Mouse (Mus musculus) ES-CJ7 (cell line): ENCODE data around the gene Ptpn11.
A peak's percentile ranks its signal among the peaks of the same experiment; 100 is the strongest.

Experiments used
- DNase-seq: peaks from one replicate; pipeline ENCODE4 v3.0.0; 2011; ENCODE audit warnings: low read depth, low spot score

Gene Ptpn11

GRCm38 (mm10) chr5:121126051-121126450, 65.1 kb downstream of the Ptpn11 start:
- peak; percentile 30 for DNase-seq

GRCm38 (mm10) chr5:121125563-121125962, 65.6 kb downstream of the Ptpn11 start:
- DNase-seq = no peak

- peak; percentile 38 for DNase-seq
These were observed 66.7 kb downstream of the Ptpn11 start for GRCm38 (mm10) chr5:121124208-121125185.

DNA sequence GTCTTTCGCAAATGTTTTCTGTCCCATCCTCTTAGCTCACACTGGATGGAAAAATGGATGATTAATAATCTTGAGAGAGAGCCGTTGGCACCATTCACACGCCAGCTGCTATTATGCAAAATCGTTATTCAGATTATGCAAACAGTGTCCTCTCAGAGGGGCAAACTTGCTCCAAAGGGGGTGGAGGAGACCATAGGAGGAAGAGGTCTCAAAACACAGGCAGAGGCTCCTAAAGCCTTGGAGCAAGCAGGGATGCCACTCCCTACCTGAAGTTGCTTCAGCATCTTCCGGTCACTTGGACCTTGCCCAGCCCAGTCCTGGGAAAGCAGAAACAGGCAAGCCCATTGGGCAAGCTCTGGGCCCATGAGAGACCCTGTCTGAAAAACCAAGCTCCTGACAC, 67.8 kb downstream of the Ptpn11 start:
- DNase-seq = no peak

DNA sequence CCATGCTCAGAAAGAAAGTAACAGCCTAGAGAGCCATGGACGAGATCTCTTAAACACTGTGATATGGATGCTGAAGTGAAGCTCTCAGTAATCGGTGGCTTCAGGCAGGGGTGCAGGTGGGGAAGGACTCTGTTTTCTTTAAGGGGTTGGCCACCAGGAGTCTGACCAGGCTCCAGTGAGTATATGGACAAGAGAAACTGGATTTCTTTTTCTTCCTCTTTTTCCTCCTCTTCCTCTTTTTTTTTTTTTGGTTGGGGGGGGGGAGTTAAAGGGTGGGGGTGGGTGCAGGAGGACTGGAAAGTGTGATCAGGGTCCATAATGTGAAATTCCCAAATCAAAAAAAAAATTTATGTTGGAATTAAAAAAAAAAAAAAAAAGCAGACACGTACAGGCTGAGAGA, 68.6 kb downstream of the Ptpn11 start:
- DNase-seq = no peak

GRCm38 (mm10) chr5:121122036-121122435, 69.2 kb downstream of the Ptpn11 start:
- DNase-seq = no peak

- DNase-seq = no peak
These were observed 71.7 kb downstream of the Ptpn11 start for GRCm38 (mm10) chr5:121119331-121120034.

DNA sequence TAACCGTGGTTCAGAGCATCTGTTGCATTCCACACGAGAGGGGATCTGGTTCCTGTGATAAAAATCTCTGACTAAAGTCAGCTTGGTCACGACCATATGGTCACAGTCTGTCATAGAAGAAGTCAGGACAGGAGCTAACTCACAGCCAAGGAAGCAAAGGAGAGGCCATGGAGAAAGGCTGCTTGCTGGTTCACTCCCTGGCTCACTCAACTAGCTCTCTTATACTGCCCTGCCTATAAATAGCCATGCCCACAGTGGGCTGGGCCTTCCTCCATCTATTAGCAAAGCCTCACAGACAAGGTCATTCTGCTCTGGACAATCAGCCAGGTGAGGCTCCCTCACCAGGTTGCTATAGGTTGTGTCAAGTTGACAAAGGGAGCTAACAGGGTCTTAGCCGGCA, 72.9 kb downstream of the Ptpn11 start:
- no peak for DNase-seq

GRCm38 (mm10) chr5:121116941-121117340, 74.3 kb downstream of the Ptpn11 start:
- DNase-seq = no peak

- DNase-seq = no peak
These were observed 75.6 kb downstream of the Ptpn11 start for GRCm38 (mm10) chr5:121115391-121116157.

DNA sequence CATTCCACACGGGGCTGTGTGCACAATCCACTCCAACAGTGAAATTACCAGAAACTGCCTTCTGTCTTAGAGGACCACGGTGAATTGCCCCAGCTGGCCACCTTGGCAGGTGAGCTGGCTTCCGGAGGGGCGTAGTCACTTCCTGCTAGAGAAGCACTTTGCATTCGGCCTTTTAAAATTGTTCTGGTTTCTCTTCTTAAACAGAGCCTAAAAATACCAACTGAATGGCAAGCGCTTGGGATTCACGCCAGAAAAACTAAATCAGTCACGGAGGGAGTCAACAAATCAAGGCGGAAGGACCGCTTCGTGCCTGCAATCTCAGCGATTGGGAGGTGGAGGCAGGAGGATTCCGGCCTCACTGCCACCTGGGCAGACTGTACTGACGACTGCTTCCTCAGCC, 77.0 kb downstream of the Ptpn11 start:
- DNase-seq = no peak

- peak; percentile 54 for DNase-seq
These were observed 78.8 kb downstream of the Ptpn11 start for GRCm38 (mm10) chr5:121112390-121112789.

DNA sequence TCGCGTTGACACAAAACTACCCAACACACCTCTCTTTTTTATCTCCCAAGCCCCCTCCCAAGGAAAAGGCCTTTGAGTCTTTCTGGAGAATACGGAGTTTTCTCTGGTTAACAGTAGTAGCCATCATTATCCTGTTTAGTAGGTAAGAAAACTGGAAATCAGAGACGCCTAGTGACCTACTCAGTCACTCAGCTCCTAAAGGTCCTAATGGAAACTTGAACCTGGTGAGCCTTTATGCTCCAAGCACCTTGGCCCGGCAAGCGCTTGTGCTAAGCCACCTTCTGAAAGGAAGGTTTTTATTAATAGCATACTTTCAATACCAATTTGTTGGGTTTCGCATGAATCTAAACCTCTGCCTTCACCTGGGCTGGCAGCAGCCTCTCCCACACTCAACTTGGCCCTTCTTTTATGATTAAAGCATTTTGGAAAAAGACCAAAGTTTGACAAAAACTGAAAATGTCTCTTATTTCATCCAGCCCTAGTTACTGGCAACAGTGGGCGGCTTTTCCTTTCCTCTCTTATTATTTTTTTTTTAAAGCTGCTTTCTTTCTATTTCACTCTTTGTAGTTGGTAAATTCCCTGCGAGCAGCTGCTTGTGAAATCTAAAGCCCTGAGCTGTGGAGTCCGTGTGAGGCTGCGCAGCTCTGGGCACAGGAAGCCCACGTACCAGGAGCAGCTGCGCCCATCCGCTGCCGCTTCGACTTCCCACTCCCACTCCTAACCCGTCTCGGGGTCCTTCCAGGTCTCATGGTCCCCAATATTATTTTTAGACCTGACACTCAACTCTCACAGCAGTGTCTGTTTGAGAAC, 79.9 kb downstream of the Ptpn11 start:
- no peak for DNase-seq

DNA sequence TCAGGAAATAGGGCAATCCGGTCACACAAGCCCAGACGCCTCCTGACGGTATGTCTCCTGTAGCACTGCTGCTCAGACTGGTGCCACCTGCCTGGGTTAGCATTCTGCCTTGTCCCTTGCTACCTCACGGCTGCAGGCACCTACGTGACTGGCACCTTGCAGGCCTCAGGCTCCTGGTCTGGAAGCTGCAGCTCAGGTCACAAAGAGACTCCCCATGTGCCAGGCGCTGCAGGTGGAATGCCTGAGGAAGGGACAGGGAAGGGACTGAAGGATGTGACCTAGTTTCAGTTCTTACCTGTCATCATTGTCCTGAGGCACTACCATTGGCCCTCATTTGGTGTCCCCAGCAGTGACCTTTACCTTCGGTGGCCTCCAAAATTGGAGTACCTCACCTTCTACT, 82.0 kb downstream of the Ptpn11 start:
- no peak for DNase-seq

- DNase-seq = no peak
These were observed 84.3 kb downstream of the Ptpn11 start for GRCm38 (mm10) chr5:121106913-121107312.

DNA sequence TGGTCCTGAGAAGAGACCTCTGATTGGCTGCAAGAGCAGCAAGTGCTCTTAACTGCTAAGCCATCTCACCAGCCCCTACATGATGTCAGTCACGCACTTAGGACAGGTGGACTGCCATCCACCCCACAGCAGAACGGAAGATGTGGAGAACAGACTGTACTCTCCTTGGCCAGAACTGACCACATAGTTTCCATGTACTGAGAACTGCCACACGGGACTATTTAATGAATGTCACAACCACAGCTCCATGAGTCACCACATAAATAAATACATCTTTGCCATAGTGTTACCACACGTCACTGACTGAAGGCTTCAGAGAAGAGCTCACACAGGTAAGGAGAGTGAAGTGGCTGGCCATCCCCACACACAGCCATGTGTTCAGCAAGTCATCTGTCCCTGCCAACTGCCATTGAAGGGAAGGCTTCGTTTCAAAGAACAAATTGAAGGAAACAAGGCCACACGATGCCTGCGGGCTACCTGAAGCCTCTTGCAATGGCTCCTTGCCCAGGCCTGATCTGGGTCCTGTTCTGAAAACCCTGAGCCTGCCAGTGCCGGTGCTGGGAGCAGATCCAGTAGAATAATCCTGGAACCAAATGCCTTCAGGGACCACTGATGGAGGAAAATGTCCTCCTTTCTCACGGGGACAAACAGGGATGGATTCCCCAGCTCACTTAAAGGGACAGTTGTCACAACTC, 90.2 kb downstream of the Ptpn11 start:
- no peak for DNase-seq

DNA sequence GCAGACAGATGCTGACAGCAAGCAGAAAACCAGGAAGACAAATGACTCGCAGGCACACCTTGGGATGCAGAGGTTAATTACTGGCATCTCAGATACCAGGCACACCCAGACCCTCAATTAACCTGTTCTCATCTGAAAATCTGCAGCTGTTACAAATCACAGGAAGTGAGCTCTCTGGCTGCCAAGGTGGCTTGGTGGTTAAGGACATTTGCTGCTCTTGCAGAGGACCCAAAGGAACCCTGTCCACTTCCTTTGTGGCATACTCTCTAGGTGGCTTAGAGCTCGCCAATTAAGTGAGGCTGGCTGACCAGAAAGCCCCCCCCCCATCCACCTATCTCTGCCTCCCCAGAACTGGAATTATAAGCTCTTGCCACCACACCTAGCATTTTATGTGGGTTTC, 91.1 kb downstream of the Ptpn11 start:
- DNase-seq = no peak

DNA sequence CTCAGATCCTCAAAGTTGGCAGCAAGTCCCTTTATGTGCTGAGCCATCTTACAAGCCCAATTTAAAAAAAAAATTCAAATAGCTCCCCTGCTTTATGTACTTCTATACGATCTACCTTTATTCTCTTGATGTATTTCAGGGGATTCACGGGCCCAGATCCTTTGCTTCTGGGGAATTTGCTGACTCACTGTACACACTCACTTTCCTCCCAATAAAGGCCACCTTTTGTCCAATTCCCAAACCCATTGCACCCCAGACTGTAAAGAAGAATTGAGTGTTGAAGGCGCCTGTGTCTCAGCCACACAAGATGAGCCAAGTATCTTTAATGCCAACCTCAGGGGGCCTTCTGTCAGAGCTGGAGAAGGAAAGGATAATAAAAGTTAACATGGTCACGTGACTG, 93.2 kb downstream of the Ptpn11 start:
- DNase-seq = no peak

- no peak for DNase-seq
These were observed 94.5 kb downstream of the Ptpn11 start for GRCm38 (mm10) chr5:121096744-121097143.

- DNase-seq = no peak
These were observed 97.9 kb downstream of the Ptpn11 start for GRCm38 (mm10) chr5:121093281-121093680.

DNA sequence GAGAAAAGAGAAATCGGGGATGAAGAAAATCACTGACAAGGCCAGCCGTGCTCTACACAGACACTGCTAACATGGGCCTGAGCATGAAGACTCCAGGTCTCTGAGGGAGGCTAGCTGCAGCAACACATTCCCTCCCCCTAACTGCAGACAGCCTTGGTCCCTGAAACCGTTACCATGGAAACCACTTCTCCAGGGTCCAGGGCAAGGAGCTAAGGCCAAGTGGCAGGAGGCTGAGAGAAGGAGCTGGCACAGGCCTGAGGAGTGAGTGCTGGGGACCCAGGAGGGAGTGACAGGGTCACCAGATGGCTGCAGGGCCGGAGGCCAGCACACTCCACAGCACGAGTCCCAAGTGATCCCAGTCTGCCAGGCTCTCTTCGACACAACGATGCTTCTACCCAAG, 101.5 kb downstream of the Ptpn11 start:
- no peak for DNase-seq
